Mouse (Mus musculus) megakaryocyte-erythroid progenitor cell, adult 5-6 weeks (primary cell): ENCODE data around the gene Hspa1a. TPM values are rescaled to one million over a fixed set of nuclear protein-coding genes. Genes with fewer than 3 reads are reported as not detected.
"Not testable (repeated sequence)": the region's sequence is repeated elsewhere in the genome, so short reads cannot be mapped to it uniquely, and the experiment has no call there.

Experiments used
- ATAC-seq: replicated peaks from 2 replicates; pipeline ENCODE4 v1.8.0; 2016; ENCODE audit warnings: mild to moderate bottlenecking, inconsistent platforms; ENCODE audit not compliant: severe bottlenecking, poor library complexity, low FRiP score, low TSS enrichment
- total RNA-seq, 2 experiments: library from RNA; stranded (forward) in 1 of 2; stranded (reverse) in 1 of 2; fragments of 200-1000, 215-1000 nt in 1 of 2; fragments of >200 nt in 1 of 2; fragmentation: Nextera tagmentation in 1 of 2; gene quantifications; 2 replicates each; pipeline ENCODE4 v1.2.3; 2014 to 2017

Hspa1a gene
- total RNA-seq (2014; fragmentation: Nextera tagmentation) (6.5 and 10.1 TPM in 2 replicates), total RNA-seq (2017) (30.2 and 43.3 TPM in 2 replicates)

DNA sequence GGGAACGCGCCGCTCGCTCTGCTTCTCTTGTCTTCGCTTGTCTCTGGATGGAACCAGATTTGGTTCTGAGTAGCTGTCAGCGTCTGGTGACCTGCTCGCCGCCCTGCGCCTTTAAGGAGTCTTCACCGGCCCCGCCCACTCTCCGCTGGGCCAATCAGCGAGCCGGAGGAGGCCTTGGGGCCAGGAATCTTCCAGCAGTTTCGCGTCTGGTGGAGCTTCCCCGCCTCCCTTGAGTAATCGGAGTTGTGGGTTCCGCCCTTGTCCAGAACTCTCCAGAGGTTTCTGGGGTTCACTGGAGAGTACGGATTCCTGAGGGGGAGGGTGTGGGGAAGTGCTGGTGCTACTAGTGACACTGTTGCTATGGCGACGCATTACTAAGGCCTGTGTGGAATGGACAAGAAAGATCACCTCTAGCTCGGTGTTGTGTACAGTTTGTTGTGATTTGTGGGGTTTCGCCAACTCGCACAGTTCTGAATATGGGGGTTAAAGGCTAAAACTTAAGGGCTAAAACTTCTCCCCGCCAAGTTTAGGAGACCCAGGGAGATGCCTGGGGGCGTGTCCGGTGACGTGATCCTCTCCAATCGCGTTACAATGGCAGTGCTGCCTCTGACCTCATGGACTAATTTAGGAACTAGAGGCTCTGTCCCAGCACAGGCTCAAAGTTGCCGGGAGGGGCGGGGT is at the start of gene Hspa1a, which contains the start of gene Hspa1l:
Gene Hspa1a (minus strand): TSS at position 88 of the 681 bp plus-strand sequence.
Gene Hspa1l (plus strand): TSS at position 635 of the 681 bp plus-strand sequence.
- peak; percentile 93 for ATAC-seq

DNA sequence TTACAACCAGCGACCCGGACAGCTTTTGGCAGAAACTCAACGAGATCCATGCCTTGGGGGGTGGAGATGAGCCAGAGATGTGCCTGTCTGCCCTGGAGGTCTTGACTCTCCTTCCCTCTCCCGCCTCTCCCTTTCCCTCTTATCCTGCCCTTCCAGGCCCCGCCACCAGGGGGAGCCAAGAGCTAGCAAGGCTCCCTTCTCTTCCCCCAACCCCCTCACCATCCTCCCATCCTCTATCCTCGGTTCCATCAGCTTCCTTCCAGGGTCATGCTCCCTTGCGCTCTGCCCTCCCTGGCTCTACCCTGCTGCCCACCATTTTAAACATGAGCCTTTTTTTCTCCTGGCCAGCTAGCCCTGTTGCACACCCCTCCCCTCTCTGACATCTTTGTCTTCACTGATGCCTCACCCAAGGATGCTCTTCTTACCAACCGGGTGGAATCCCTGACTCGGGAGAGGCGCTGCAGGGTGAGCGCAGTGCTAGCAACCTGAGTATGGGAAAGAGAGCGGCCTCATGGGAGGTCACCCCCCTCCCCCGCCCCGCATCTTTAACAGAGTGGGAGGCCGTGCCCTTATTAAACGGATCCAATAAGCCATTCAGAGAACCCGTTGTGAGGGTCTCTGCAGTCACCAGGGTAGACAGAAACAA is 49.3 kb upstream of the Hspa1a start:
- ATAC-seq, result peak; percentile 41

DNA sequence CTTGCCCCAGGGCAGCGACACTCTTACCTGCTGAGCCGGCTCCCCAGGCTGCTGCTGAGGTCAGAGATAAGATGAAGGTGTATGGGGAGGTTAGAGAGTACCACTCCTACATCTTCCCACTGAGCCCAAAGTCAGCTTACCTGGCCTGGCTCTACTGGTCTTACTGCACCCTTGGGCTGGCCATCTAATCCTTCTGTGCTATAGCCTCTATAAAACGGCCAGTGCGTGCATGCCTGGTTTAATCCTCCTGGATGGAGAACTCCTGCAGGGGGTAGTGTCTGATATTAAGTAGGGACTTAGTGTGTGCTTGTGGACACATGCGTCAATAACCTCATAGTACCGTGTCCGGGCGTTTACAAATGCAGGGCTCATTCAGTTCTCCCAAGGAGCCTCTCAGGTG is 48.6 kb upstream of the Hspa1a start:
- no peak for ATAC-seq

- no peak for ATAC-seq
These were observed 47.9 kb upstream of the Hspa1a start for GRCm38 (mm10) chr17:35019894-35020293.

- ATAC-seq, result no peak
These were observed 46.2 kb upstream of the Hspa1a start for GRCm38 (mm10) chr17:35018171-35018570.

DNA sequence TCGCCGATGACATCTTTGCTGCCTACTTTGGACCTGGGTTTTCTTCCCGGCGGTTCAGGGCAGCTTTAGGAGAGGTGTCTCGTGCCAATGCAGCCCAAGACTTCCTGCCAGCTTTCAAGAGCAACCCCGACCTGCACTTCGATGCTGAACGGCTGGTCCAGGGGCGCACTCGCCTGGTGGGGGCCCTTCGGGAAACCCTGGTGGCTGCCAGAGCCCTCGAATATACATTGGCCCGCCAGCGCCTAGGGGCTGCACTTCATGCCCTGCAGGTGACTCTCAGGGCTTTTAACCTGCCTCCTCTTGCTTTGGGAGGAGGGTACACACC is 45.7 kb upstream of the Hspa1a start:
- no peak for ATAC-seq

DNA sequence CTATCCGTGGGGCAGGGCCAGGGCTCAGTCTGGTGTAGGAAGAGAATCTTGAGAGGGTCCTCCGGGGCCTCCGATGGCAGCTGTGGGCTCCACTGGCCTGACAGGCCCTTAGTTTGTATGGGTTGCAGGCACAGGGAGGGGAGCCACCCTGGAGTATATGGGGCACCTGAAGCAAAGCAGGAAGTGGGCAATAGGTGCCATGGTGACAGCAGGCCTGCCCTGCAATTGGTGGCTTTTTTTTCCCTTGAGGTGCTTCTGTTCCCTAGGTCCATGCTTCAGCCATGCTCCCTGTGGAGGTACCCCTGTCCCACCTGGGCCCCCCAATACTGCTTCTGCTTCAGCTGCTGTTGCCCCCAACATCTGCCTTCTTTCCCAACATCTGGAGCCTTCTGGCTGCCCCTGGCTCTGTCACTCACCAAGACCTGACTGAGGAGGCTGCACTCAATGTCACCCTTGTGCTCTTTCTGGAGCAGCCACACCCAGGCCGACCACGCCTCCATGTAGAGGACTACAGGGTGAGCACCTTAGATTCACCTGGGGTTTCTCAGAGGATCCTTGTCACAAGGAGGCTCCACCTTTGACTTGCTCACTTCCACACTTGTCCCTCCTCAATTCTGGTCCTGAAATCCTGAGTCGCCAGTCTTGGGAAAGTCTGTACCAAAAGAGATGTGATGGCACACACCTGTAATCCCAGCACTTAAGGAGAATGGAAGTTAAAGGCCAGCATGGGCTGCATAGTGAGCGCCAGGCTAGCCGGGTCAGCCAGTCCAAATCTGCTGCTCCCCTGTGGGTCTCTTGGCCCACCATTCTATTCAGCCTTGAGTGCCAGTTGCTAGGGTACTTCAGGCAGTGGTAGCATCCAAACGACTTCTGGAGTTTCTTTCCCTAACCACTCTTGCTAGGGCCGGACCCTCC is 45.1 kb upstream of the Hspa1a start:
- no peak for ATAC-seq

GRCm38 (mm10) chr17:35016376-35016775 is 44.4 kb upstream of the Hspa1a start, which contains the start of gene Vwa7:
TSS of gene Vwa7 (plus strand) at chr17:35016579.
- peak; percentile 38 for ATAC-seq

DNA sequence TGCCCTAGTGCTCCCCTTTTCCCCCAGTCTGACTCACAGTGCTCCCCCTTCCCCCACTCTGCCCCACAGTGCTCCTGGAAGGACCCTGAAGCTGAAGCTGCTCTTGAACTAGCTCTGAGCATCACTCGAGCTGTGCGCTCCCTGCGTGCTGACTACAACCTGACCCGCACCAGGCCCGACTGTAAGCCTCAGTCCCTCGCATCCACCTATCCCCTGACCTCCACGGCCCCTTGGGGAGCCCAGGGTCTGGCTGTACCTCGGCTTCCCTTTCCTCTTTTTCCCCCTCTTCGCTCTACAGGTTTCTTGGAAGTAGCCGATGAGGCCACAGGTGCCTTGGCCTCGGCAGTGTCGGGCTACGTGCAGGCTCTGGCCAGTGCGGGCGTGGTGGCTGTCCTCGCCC is 43.3 kb upstream of the Hspa1a start:
- no peak for ATAC-seq

DNA sequence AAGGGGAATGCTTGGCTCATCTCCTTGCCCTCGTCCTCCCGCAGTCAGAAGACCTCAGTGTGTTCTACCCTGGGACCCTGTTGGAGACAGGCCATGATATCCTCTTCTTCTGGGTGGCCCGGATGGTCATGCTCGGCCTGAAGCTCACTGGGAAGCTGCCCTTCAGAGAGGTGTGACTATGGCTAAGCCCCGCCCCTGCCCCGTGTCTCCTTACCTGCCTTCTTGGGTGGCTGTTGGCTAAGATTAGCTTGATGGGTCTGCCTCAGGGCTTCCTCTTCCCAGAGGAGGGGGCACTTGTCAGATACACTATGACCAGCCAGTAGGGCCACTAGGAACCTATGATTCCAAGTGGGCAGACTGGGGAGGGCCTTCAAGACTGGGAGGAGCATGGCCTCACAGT is 41.3 kb upstream of the Hspa1a start:
- ATAC-seq, result no peak

DNA sequence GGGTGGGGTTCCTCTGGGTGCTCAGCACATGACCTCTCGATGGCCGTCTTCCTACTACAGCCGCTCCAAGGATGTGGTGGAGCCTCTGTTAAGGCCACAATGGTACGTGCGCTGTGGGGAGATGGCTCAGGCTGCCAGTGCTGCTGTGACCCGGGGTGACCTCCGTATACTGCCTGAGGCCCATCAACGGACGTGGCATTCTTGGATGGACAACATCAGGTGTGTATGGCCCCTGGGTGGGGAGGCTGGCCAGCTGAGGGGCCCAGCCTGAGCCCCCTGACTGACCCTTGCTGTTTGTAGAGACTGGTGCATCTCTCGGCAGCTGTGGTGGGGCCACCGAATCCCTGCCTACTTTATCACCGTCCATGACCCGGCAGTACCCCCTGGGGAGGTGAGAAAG is 40.5 kb upstream of the Hspa1a start:
- ATAC-seq, result no peak

DNA sequence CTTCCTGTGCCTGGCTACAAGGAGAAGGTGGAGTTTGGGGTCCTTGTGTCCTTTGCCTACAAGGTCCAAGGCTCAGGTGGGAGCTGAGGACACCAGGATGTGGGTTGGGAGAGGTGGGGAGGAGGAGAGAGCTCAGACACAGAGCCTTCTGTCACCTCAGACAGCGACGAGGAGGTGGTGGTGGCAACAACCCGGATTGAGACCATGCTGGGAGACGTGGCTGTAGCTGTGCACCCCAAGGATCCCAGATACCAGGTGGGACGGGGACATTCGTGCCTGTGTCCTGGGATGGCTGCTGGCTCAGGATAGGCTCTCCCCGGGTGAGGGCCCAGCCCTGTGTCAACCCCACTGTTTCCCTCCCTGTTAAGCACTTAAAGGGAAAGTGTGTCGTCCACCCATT is 39.5 kb upstream of the Hspa1a start:
- no peak for ATAC-seq

- no peak for ATAC-seq
These were observed 37.6 kb upstream of the Hspa1a start for GRCm38 (mm10) chr17:35009586-35009985.

DNA sequence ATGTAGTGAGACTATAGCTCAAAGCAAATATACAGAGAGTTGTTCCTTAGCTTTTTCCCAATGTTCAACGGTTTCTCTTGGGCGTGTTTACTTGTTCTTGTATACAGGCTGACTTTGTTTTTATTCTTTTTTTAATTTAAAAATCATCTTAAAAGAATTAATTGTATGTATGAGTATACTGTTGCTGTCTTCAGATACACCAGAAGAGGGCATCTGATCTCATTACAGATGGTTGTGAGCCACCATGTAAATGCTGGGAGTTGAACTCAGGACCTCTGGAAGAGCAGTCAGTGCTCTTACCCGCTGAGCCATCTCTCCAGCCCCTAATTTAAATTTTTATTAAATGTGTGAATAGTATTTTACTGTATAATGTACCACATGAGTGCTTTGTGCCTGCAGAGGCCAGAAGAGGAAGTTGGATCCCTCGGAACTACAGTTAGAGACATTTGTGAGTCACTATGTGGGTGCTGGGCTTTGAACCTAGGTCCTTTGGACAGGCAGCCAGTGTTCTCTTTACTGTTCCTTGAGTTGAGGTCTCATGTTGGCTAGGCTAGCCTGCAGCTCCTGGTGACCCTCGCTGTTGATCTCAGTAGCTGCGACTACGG is 35.5 kb upstream of the Hspa1a start:
- no peak for ATAC-seq

DNA sequence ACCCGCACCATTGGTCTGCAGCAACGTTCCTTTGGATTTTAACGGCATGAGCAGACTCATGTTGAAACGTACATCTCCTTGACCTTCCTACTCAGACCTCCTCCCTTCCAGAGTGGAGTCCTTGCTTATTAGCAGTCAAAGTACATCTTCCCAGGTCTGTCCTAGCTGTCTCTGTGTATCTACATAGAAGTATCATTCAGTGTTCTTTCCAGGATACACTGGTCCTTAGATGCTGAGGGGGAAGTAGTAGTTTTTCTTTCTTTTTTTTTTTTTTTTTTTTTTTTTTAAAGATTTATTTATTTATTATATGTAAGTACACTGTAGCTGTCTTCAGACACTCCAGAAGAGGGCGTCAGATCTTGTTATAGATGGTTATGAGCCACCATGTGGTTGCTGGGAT is 33.9 kb upstream of the Hspa1a start:
- ATAC-seq, result not testable (repeated sequence)

DNA sequence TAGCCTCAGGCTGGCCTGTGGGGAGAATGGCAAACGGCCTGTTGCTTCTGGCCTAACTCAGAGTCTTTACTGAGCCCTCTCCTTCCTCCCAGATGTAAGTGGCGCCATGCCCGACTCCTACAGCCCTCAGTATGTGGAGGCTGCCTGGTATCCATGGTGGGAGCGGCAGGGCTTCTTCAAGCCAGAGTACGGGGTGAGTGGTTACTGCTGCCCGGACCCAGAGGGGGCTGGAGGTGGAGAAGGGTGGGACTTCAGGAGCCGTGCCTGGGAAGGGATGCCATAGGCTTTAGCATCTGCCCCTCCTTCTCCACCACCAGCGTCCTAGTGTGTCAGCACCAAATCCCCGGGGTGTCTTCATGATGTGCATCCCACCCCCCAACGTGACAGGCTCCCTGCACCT is 33.2 kb upstream of the Hspa1a start:
- ATAC-seq, result no peak

DNA sequence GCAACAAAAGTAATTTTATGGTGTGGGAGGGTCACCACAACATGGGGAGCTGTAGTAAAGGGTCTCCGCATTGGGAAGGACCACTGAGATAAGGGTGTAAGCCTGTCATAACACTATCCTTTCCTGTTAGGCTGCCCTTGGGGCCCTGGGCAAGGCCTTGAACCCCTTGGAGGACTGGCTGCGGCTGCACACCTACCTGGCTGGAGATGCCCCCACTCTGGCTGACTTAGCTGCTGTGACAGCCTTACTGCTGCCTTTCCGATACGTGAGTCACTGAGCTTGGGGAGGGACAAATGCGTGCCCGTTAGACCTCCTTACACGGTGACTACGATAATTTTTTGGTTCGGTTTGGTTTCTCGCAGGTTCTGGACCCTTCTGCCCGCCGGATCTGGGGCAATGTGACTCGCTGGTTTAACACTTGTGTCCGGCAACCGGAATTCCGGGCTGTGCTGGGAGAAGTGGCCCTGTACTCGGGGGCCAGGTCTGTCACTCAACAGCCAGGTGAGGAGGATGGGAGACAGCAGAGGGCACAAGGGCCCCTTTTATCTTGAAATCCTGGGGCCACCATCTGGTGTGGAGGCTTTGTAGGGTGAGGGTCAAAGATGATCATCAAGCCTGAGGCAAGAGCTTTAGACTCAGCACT is 32.2 kb upstream of the Hspa1a start:
- no peak for ATAC-seq

DNA sequence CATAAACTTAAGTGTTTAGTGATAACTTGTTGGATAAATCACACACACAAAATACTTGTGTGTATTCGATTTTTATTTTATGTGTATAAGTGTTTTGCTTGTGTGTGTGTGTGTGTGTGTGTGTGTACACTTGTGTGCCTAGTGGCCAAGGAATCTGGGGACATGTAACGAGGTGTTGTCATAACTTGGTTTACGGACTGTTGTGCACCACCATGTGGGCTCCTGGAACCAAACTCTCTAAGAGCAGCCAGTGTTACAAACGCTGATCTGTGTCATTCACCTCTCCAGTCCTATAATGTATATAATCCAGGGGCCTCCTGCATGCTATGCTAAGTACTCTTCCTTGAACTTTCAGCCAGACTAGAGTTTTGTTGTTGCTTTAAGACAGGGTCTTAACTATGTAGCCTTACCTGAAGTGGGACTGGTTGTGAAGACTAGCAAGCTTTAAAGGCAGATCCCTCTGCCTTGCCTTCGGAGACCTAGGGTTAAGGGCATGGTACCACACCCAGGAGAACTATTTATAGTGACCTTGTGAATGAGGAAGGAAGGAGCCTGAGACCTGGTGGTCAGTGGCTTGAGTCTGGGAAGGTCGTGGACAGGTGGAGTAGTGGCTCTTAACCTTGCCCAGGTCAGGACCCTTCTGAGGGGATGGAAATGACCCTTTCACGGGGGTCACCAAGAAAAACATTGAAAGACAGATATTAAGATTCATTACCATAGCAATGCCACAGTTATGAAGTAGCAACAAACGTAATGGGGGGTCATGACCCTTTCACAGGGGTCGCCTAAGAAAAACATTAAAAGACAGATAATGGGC is 31.3 kb upstream of the Hspa1a start:
- ATAC-seq, result no peak
